Comparison of ENCODE assay signal across 7 mouse cellular contexts in genomic region chr15:77153625-77154024, GRCm38 (mm10).
DNase-seq lines count a peak whose midpoint lies in the region; ATAC-seq and TF ChIP-seq lines count a peak whose summit lies in the region.

No protein-coding gene starts in this region.

- peak overlapping the region; percentile 85 for H3K9ac ChIP-seq in hindbrain, postnatal 0 days (replicated peaks; ENCODE audit: low read length)

- H3K9me3 ChIP-seq in hindbrain, postnatal 0 days (ENCODE audit: low read length): no peaks in the 10 kb centered on the region

- WGBS in hindbrain, postnatal 0 days: under 1% methylated on average over 12 of the region's 12 CpGs

- H3K4me3 ChIP-seq in hindbrain, postnatal 0 days (ENCODE audit: low read length): peak overlapping the region; percentile 65

- no peaks in the 10 kb centered on the region for H3K36me3 ChIP-seq in hindbrain, postnatal 0 days (ENCODE audit: insufficient read depth, low read length)

- H3K27me3 ChIP-seq in hindbrain, postnatal 0 days (ENCODE audit: insufficient read depth, low read length): no peaks in the 10 kb centered on the region

- peak; percentile 93 for ATAC-seq in hindbrain, postnatal 0 days
- ATAC-seq in megakaryocyte progenitor cell, adult 5-6 weeks (replicated peaks; ENCODE audit: poor library complexity): peak; percentile 42; the same call in 1 of the 2 replicates

- DNase-seq in adrenal gland, adult 8-10 months: peak; percentile 88
- DNase-seq in cerebellum, postnatal 4 days (ENCODE audit: low spot score in 2 of 2): peak; percentile 44 to 71
- peak; percentile 58 to 65 for DNase-seq in gastrocnemius, adult 8-10 months (ENCODE audit: low spot score in 2 of 2)
- peak; percentile 95 for DNase-seq in hindbrain, postnatal 0 days (ENCODE audit: low spot score)
- peak; percentile 62 to 73 for DNase-seq in left cerebral cortex, adult 9 months (ENCODE audit: low spot score in 2 of 2)
- DNase-seq in right cerebral cortex, postnatal 4 days: peak; percentile 72

- peak; percentile 46; the same call in 1 of the 2 replicates for TF ChIP-seq CTCF in hindbrain, postnatal 0 days (IDR thresholded peaks at IDR 0.05; ENCODE audit: low read depth)

- H3K4me1 ChIP-seq in hindbrain, postnatal 0 days (ENCODE audit: insufficient read depth, low read length): peaks cover 33% of the 10 kb centered on the region

- peak overlapping the region; percentile 79 for H3K4me2 ChIP-seq in hindbrain, postnatal 0 days (ENCODE audit: low read depth, low read length)

- peak overlapping the region; percentile 96 for H3K27ac ChIP-seq in hindbrain, postnatal 0 days

Comparison
In these comparisons a context has a peak if more than half of its experiments do, and no peak if none do; other contexts are left out.
1. Peak in every context shown above with its lines: DNase-seq, ATAC-seq, H3K4me3 ChIP-seq and H3K27ac ChIP-seq.